Mouse (Mus musculus) frontal cortex, postnatal 10 days (tissue): ENCODE results near the gene Serpina6.

Experiments
- DNase-seq, 2 experiments: peaks; one replicate each; pipeline ENCODE4 v3.0.0; 2022; ENCODE audit warnings: low spot score in 2 of 2, mixed read lengths in 1 of 2

The Serpina6 gene

GRCm38 (mm10) chr12:103655123-103656044, 1.6 kb downstream of the Serpina6 start:
- DNase-seq = no peak

GRCm38 (mm10) chr12:103653836-103654235, 3.2 kb downstream of the Serpina6 start:
- DNase-seq = no peak

- DNase-seq = no peak
Measured at GRCm38 (mm10) chr12:103646314-103646713, 10.7 kb downstream of the Serpina6 start.

- no peak for DNase-seq
Measured at GRCm38 (mm10) chr12:103644601-103645000, 12.4 kb downstream of the Serpina6 start.

- no peak for DNase-seq
Measured at GRCm38 (mm10) chr12:103643818-103644217, 13.2 kb downstream of the Serpina6 start.

GRCm38 (mm10) chr12:103643336-103643735, 13.7 kb downstream of the Serpina6 start:
- DNase-seq = peak; percentile 20 to 77

GRCm38 (mm10) chr12:103635846-103636245, 21.2 kb downstream of the Serpina6 start:
- no peak for DNase-seq

GRCm38 (mm10) chr12:103634430-103634829, 22.6 kb downstream of the Serpina6 start:
- no peak for DNase-seq

- no peak for DNase-seq
Measured at GRCm38 (mm10) chr12:103631203-103631612, 25.8 kb downstream of the Serpina6 start, which contains the start of gene Serpina10. Gene Serpina10, minus strand, starts transcription at chr12:103631444.

GRCm38 (mm10) chr12:103616860-103617261, 40.2 kb downstream of the Serpina6 start:
- no peak for DNase-seq

GRCm38 (mm10) chr12:103615734-103616133, 41.3 kb downstream of the Serpina6 start:
- no peak for DNase-seq

- DNase-seq = no peak
Measured at GRCm38 (mm10) chr12:103615141-103615540, 41.9 kb downstream of the Serpina6 start.

- no peak for DNase-seq
Measured at GRCm38 (mm10) chr12:103601839-103602238, 55.2 kb downstream of the Serpina6 start.

GRCm38 (mm10) chr12:103600364-103600763, 56.6 kb downstream of the Serpina6 start:
- no peak for DNase-seq

- no peak for DNase-seq
Measured at GRCm38 (mm10) chr12:103598411-103598810, 58.6 kb downstream of the Serpina6 start.
